In genomic region chr10:80258752-80259462, GRCm38 (mm10) we compare ENCODE assay signal across 9 mouse cellular contexts. TPM values are rescaled to one million over a fixed set of nuclear protein-coding genes. Genes with fewer than 3 reads are reported as not detected.
DNase-seq lines count a peak whose midpoint lies in the region; ATAC-seq and TF ChIP-seq lines count a peak whose summit lies in the region.
"Had no signal": no experiment of that assay in that cellular context is flagged by ENCODE, and none has a peak within 500 bp of the region (broad histone marks: within the 10 kb centered on the region; RNA-seq: fewer than 3 reads in every experiment).

No protein-coding gene starts in this region.

- peak overlapping the region; percentile 95 for H3K27ac ChIP-seq in layer of hippocampus, adult 2 months
- H3K27ac ChIP-seq in embryonic facial prominence, embryonic 15.5 days (replicated peaks) = no peak overlapping the region
- H3K27ac ChIP-seq in liver, embryonic 14.5 days = no peak overlapping the region

- peak overlapping the region; percentile 88; the same call in 1 of the 2 replicates for H3K4me2 ChIP-seq in embryonic facial prominence, embryonic 15.5 days (replicated peaks)
- peak overlapping the region; percentile 79 for H3K4me2 ChIP-seq in liver, embryonic 14.5 days (ENCODE audit: low read depth)

- no peaks in the 10 kb centered on the region for H3K27me3 ChIP-seq in embryonic facial prominence, embryonic 15.5 days
- H3K27me3 ChIP-seq in liver, embryonic 14.5 days (ENCODE audit: control insufficient read depth, insufficient read depth, low read length) = no peaks in the 10 kb centered on the region
- H3K27me3 ChIP-seq: Patski had no signal

- no peaks in the 10 kb centered on the region for H3K9me3 ChIP-seq in embryonic facial prominence, embryonic 15.5 days (replicated peaks)
- H3K9me3 ChIP-seq in liver, embryonic 14.5 days (ENCODE audit: control insufficient read depth, low read length) = no peaks in the 10 kb centered on the region

- H3K4me1 ChIP-seq in embryonic facial prominence, embryonic 15.5 days = peaks cover 34% of the 10 kb centered on the region
- H3K4me1 ChIP-seq in liver, embryonic 14.5 days (replicated peaks; ENCODE audit: control insufficient read depth in 2 of 2, insufficient read depth in 2 of 2, low read length in 1 of 2) = peaks cover 20% of the 10 kb centered on the region in 2 experiments

- no peak for TF ChIP-seq CTCF in layer of hippocampus, adult 2 months (conservative IDR thresholded peaks at IDR 0.05)
- no peak for TF ChIP-seq CTCF in liver, embryonic 14.5 days (IDR thresholded peaks at IDR 0.05; ENCODE audit: low read depth)

- no peak for TF ChIP-seq EP300 in liver, embryonic 14.5 days (IDR thresholded peaks at IDR 0.05; ENCODE audit: low read depth)

- WGBS in embryonic facial prominence, embryonic 15.5 days = 91% methylated on average over 14 of the region's 14 CpGs
- 82% methylated on average over 14 of the region's 14 CpGs for WGBS in liver, embryonic 14.5 days (ENCODE audit: insufficient replicate concordance)

- ATAC-seq in embryonic facial prominence, embryonic 15.5 days (ENCODE audit: insufficient number of reproducible peaks, low FRiP score, low TSS enrichment, low read depth) = no peak
- no peak for ATAC-seq in liver, embryonic 14.5 days (ENCODE audit: insufficient read depth)
- ATAC-seq in megakaryocyte-erythroid progenitor cell, adult 5-6 weeks (replicated peaks; ENCODE audit: low FRiP score, low TSS enrichment, poor library complexity, severe bottlenecking) = no peak
- ATAC-seq: Patski had no signal

- peak; percentile 66 for DNase-seq in cerebellum, adult 9-10 months
- DNase-seq in cerebellum, postnatal 36 days = no peak
- DNase-seq in layer of hippocampus, adult 2 months (ENCODE audit: low spot score in 2 of 2) = no peak
- DNase-seq in layer of hippocampus, adult 11-12 months (ENCODE audit: low spot score) = no peak
- DNase-seq in liver, embryonic 14.5 days (ENCODE audit: low read depth in 3 of 3, low spot score in 3 of 3) = no peak
- no peak for DNase-seq in cerebellum, adult 18-20 months

- 0 out of 2 replicates have a peak overlapping the region, but pooled peaks have one; percentile 37 for H3K9ac ChIP-seq in embryonic facial prominence, embryonic 15.5 days
- no peak overlapping the region for H3K9ac ChIP-seq in liver, embryonic 14.5 days (replicated peaks)

- H3K4me3 ChIP-seq in layer of hippocampus, adult 2 months = no peak overlapping the region
- H3K4me3 ChIP-seq in embryonic facial prominence, embryonic 15.5 days (replicated peaks) = peak overlapping the region; percentile 57
- no peak overlapping the region for H3K4me3 ChIP-seq in liver, embryonic 14.5 days (ENCODE audit: insufficient read depth in 1 of 2, low read depth in 2 of 2, low read length in 2 of 2)

- peaks cover 47% of the 10 kb centered on the region for H3K36me3 ChIP-seq in embryonic facial prominence, embryonic 15.5 days
- H3K36me3 ChIP-seq in liver, embryonic 14.5 days (replicated peaks; ENCODE audit: control insufficient read depth, insufficient read depth, low read depth) = peaks cover 26% of the 10 kb centered on the region

RNA-seq across cellular contexts. Expression of gene Gamt, which starts 1.9 kb away (rescaled TPM):
- 10 to 100 TPM; 29.8 to 33.1 TPM for total RNA-seq in layer of hippocampus, adult 2 months (2021)
- polyA plus RNA-seq in embryonic facial prominence, embryonic 15.5 days (2015; fragmentation: Nextera tagmentation; extraction: Ambion mirVana) = 72.3 and 88.0 TPM in 2 replicates
- polyA plus RNA-seq in liver, embryonic 14.5 days (2012; rRNA removed) = 36.5 and 41.4 TPM in 2 replicates
- polyA plus RNA-seq in liver, embryonic 14.5 days (2014; fragmentation: Nextera tagmentation; extraction: Ambion mirVana) = 64.9 and 67.9 TPM in 2 replicates
- 1.2 and 1.7 TPM in 2 replicates for total RNA-seq in megakaryocyte-erythroid progenitor cell, adult 5-6 weeks (2014; fragmentation: Nextera tagmentation)
- 2.1 and 3.0 TPM in 2 replicates for total RNA-seq in megakaryocyte-erythroid progenitor cell, adult 5-6 weeks (2017)

RNA-seq across cellular contexts. Expression of gene Dazap1, which starts 2.4 kb away (rescaled TPM):
- total RNA-seq in layer of hippocampus, adult 2 months (2021) = 10 to 100 TPM; 91.2 to 95.4 TPM
- polyA plus RNA-seq in embryonic facial prominence, embryonic 15.5 days (2015; fragmentation: Nextera tagmentation; extraction: Ambion mirVana) = 61.2 and 64.6 TPM in 2 replicates
- polyA plus RNA-seq in liver, embryonic 14.5 days (2012; rRNA removed) = 54.8 and 75.9 TPM in 2 replicates
- polyA plus RNA-seq in liver, embryonic 14.5 days (2014; fragmentation: Nextera tagmentation; extraction: Ambion mirVana) = 20.4 and 22.7 TPM in 2 replicates
- 152 and 163 TPM in 2 replicates for total RNA-seq in megakaryocyte-erythroid progenitor cell, adult 5-6 weeks (2014; fragmentation: Nextera tagmentation)
- 269 and 335 TPM in 2 replicates for total RNA-seq in megakaryocyte-erythroid progenitor cell, adult 5-6 weeks (2017)

RNA-seq across cellular contexts. Expression of gene Ndufs7, which starts 10.0 kb away (rescaled TPM):
- 100 to 1,000 TPM; 201 to 210 TPM for total RNA-seq in layer of hippocampus, adult 2 months (2021)
- polyA plus RNA-seq in embryonic facial prominence, embryonic 15.5 days (2015; fragmentation: Nextera tagmentation; extraction: Ambion mirVana) = 317 and 339 TPM in 2 replicates
- 189 and 256 TPM in 2 replicates for polyA plus RNA-seq in liver, embryonic 14.5 days (2012; rRNA removed)
- polyA plus RNA-seq in liver, embryonic 14.5 days (2014; fragmentation: Nextera tagmentation; extraction: Ambion mirVana) = 272 and 285 TPM in 2 replicates
- 196 and 302 TPM in 2 replicates for total RNA-seq in megakaryocyte-erythroid progenitor cell, adult 5-6 weeks (2014; fragmentation: Nextera tagmentation)
- total RNA-seq in megakaryocyte-erythroid progenitor cell, adult 5-6 weeks (2017) = 103 and 168 TPM in 2 replicates

RNA-seq across cellular contexts. Expression of gene Mum1, which starts 32.7 kb away (rescaled TPM):
- 10 to 100 TPM; 41.4 to 49.6 TPM for total RNA-seq in layer of hippocampus, adult 2 months (2021)
- 75.2 and 77.0 TPM in 2 replicates for polyA plus RNA-seq in embryonic facial prominence, embryonic 15.5 days (2015; fragmentation: Nextera tagmentation; extraction: Ambion mirVana)
- polyA plus RNA-seq in liver, embryonic 14.5 days (2012; rRNA removed) = 12.9 and 18.8 TPM in 2 replicates
- 13.2 and 13.8 TPM in 2 replicates for polyA plus RNA-seq in liver, embryonic 14.5 days (2014; fragmentation: Nextera tagmentation; extraction: Ambion mirVana)
- total RNA-seq in megakaryocyte-erythroid progenitor cell, adult 5-6 weeks (2014; fragmentation: Nextera tagmentation) = 60.8 and 124 TPM in 2 replicates
- 44.2 and 49.0 TPM in 2 replicates for total RNA-seq in megakaryocyte-erythroid progenitor cell, adult 5-6 weeks (2017)

RNA-seq across cellular contexts. Expression of gene Rps15, which starts 33.3 kb away (rescaled TPM):
- total RNA-seq in layer of hippocampus, adult 2 months (2021) = 100 to 1,000 TPM; 926 to 932 TPM
- polyA plus RNA-seq in embryonic facial prominence, embryonic 15.5 days (2015; fragmentation: Nextera tagmentation; extraction: Ambion mirVana) = 969 and 997 TPM in 2 replicates
- 2,043 and 2,097 TPM in 2 replicates for polyA plus RNA-seq in liver, embryonic 14.5 days (2012; rRNA removed)
- polyA plus RNA-seq in liver, embryonic 14.5 days (2014; fragmentation: Nextera tagmentation; extraction: Ambion mirVana) = 805 and 809 TPM in 2 replicates
- total RNA-seq in megakaryocyte-erythroid progenitor cell, adult 5-6 weeks (2014; fragmentation: Nextera tagmentation) = 4,307 and 4,493 TPM in 2 replicates
- 2,815 and 2,969 TPM in 2 replicates for total RNA-seq in megakaryocyte-erythroid progenitor cell, adult 5-6 weeks (2017)

Comparison
In these comparisons a context has a peak if more than half of its experiments do, and no peak if none do; other contexts are left out.
1. RNA of gene Gamt, which starts 1.9 kb away (total RNA-seq): 29.8 to 33.1 TPM in layer of hippocampus, adult 2 months; 1.2 to 3.0 TPM in megakaryocyte-erythroid progenitor cell, adult 5-6 weeks; every median in the first group is over 4 times any median in the second.